Mouse (Mus musculus): ENCODE measurements around the gene Astn2.

DNA sequence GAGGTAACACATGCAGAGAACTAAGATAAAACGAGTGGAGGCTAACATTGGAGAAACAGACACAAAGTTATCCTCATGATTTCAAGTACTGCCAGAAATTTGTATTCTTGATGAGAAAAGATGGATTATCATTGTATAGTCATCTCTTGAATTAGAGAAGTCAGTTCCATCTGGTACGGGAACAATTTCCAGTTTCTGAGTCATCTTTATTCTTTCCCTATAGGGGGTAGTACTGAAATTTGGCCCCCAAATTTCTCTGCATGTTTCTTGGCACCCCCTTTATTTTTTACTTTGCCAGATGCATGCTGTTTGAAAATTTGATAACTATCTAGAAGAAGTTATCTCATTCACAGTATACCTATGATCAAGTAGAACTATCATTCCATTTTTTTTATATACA is 420.8 kb downstream of the Astn2 start:
- TF ChIP-seq MAX (IDR thresholded peaks at IDR 0.05; ENCODE audit: low read depth), result no peak
- no peak for TF ChIP-seq POLR2AphosphoS2 (IDR thresholded peaks at IDR 0.05; ENCODE audit: insufficient read length, low read depth)
- TF ChIP-seq MYOG (IDR thresholded peaks at IDR 0.05; ENCODE audit: control insufficient read depth in 1 of 3, insufficient read depth in 1 of 3, insufficient read length in 2 of 3, low read depth in 2 of 3), result no peak
- TF ChIP-seq POLR2A (IDR thresholded peaks at IDR 0.05; ENCODE audit: insufficient read length, low read depth), result no peak
- TF ChIP-seq SRF (IDR thresholded peaks at IDR 0.05; ENCODE audit: control insufficient read depth, insufficient read length, low read depth), result no peak
- no peak for TF ChIP-seq CEBPB (IDR thresholded peaks at IDR 0.05; ENCODE audit: insufficient read depth, poor library complexity, severe bottlenecking)
- TF ChIP-seq USF1 (IDR thresholded peaks at IDR 0.05; ENCODE audit: low read depth), result no peak
- no peak for TF ChIP-seq MYOD1 (IDR thresholded peaks at IDR 0.05; ENCODE audit: control insufficient read depth in 1 of 3, insufficient read length in 2 of 3, low read depth in 2 of 3)
- TF ChIP-seq TCF12 (IDR thresholded peaks at IDR 0.05; ENCODE audit: insufficient read depth, poor library complexity, severe bottlenecking), result no peak
- TF ChIP-seq E2F4 (IDR thresholded peaks at IDR 0.05; ENCODE audit: insufficient read depth), result no peak
- TF ChIP-seq REST (IDR thresholded peaks at IDR 0.05; ENCODE audit: insufficient read depth, insufficient read length), result no peak

Data from myocyte (in vitro differentiated cells).